Mouse (Mus musculus) limb, embryonic 15.5 days (tissue): ENCODE data around the gene Fam219a. TPM values are rescaled to one million over a fixed set of nuclear protein-coding genes. Genes with fewer than 3 reads are reported as not detected.

Experiments used
- polyA plus RNA-seq: library from polyadenylated mRNA; unstranded; fragments of >200 nt; fragmentation: Nextera tagmentation; extraction: Ambion mirVana; gene quantifications from 2 replicates; pipeline ENCODE4 v1.2.1, GENCODE M21; 2015

Gene Fam219a
- polyA plus RNA-seq, 1 experiment from 2014 or later: 2.7 TPM

Other genes starting within 250 kb of the Fam219a start
- 49.7 and 51.4 TPM in 2 replicates for gene Ubap1, start 220.5 kb downstream of the Fam219a start, polyA plus RNA-seq
- 5.8 and 7.2 TPM in 2 replicates for gene Kif24, start 104.7 kb downstream of the Fam219a start, polyA plus RNA-seq
- gene Nudt2, start 104.4 kb downstream of the Fam219a start, polyA plus RNA-seq: 45.5 and 46.4 TPM in 2 replicates
- gene AI464131, start 66.5 kb downstream of the Fam219a start, polyA plus RNA-seq: 6.6 and 11.9 TPM in 2 replicates
- 0.88 and 1.1 TPM in 2 replicates for gene 1110017D15Rik, start 52.2 kb downstream of the Fam219a start, polyA plus RNA-seq
- gene Dnaic1, start 237 bp upstream of the Fam219a start, polyA plus RNA-seq: 1.2 TPM in 2 replicates
- gene Enho, start 70.8 kb upstream of the Fam219a start, polyA plus RNA-seq: 8.7 and 9.5 TPM in 2 replicates
- 7.1 and 9.0 TPM in 2 replicates for gene Cntfr, start 127.6 kb upstream of the Fam219a start, polyA plus RNA-seq
- gene Il11ra1, start 130.5 kb upstream of the Fam219a start, polyA plus RNA-seq: 431 and 444 TPM in 2 replicates
- 66.0 and 69.1 TPM in 2 replicates for gene Rpp25l, start 144.0 kb upstream of the Fam219a start, polyA plus RNA-seq
- gene Dctn3, start 153.6 kb upstream of the Fam219a start, polyA plus RNA-seq: 113 and 123 TPM in 2 replicates
- gene Arid3c, start 161.6 kb upstream of the Fam219a start, polyA plus RNA-seq: not detected in 2 replicates
- 38.7 and 44.8 TPM in 2 replicates for gene Galt, start 185.7 kb upstream of the Fam219a start, polyA plus RNA-seq
- gene Sigmar1, start 186.6 kb upstream of the Fam219a start, polyA plus RNA-seq: 76.1 and 88.5 TPM in 2 replicates
- 35.4 and 42.1 TPM in 2 replicates for gene Ccl27a, start 204.7 kb upstream of the Fam219a start, polyA plus RNA-seq